Mouse (Mus musculus): ENCODE results near the gene AW011738.

DNA sequence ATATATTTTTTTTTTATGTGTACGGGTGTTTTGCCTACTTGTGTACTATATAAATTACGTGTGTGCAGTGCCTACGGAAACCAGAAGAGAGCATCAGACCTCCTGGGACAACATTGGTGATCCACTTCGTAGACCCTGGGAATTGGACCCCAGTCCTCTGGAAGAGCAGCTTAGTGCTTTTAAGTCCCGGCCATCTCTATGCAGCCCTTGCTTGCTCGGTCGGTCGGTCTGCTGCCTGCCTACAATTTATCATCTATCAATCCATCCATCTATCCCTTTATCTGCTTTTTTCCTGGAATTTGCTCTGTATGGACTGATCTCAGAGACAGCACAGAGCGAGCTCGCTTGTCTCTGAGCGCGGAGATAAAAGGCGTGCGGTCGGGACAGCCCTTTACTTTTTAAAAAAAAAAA is 32.3 kb downstream of the AW011738 start:
- TF ChIP-seq TAL1 (IDR thresholded peaks at IDR 0.05; ENCODE audit: low read length): no peak
- TF ChIP-seq GATA1 (IDR thresholded peaks at IDR 0.05; ENCODE audit: low read length): no peak
